Mouse (Mus musculus) fat pad, adult 2 months (tissue): ENCODE data around the gene Twf2.

Experiments
- DNase-seq: peaks from one replicate; pipeline ENCODE4 v3.0.0-alpha.2; 2011; ENCODE audit warnings: low read depth, low spot score; ENCODE audit errors: extremely low read depth

The Twf2 gene

DNA sequence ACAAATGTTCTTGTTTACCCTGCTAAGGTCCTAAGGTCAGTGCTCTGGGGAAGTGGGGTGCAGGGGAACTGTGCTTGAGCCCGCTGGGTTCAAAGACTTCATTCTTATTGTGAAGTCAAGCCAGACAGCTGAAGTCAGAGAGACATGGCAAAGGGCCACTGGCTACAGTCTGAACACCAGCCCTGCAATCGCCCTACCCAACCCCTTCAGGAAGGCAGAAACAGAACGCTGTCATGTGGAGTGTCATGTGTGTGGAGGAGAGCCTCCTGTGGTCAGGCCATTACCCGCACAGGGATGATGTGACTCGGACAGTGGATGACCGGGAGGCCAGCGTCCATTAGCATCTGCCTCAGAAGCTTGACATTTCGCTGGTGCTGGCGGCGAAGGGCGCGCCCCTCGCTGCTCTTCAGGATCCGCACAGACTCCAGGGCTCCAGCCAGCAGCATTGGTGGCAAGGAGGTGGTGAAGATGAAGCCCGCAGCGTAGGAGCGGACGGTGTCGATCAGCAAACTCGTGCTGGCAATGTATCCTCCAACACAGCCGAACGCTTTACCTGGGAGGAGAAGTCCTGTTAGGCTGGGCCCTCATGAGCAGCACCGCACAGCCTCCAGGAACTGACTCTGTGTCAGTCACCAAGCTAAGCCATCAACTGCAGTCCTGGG is 33.4 kb downstream of the Twf2 start:
- no peak for DNase-seq

DNA sequence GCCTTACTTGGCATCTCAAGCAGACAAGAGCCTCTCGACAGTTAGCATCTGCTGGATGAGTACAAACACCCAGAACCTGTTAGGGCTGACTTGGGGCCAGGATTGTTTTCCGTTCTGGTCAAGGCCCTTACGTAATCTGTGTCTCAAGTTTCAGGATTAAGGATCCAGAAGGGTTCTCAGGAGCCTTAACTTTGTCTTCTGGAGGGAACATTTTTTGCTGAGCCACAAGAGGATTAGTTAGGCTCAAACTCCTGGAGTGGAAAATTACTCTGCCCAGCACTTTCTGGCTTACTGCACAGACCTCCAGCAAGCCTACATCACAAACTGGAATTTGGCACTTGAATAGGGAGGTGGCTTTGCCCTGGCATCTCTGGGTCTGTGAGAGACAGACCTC is 33.9 kb downstream of the Twf2 start:
- peak; percentile 56 for DNase-seq

DNA sequence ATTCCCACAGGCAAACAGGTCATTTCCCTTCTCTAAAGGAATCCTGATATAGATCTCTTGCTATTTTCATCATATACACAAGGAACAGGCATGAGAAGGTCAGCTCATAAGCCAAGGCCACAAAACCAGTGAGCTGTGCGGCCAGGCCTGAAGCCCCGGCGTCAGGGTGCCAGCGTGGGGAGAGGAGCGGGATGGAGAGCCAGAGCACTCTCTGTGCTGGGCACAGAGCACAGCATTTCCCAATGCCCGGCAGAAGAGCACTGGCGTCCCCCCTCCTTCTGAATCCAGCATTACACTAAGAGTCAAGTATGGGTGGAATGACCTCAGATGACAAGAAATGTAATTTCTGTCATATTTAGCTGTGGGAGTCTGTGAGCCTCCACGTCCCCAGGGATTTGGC is 34.5 kb downstream of the Twf2 start:
- no peak for DNase-seq

DNA sequence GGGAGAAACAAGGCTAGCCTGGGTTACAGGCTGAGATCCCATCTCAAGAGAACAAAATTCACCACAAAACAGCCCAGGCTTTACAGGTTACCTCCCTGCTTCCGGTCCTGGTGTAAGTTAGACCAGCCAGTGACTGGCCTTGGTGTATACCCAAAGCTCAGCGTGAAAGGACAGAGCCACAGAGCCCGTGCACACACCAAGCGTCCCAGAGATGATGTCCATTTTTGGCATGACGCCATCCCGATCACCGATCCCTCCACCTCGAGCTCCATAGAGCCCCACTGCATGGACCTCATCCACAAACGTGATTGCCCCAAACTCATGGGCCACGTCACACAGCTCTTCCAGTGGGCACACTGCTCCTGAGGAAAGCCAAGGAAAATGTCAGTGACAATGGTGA is 35.0 kb downstream of the Twf2 start:
- DNase-seq = no peak

DNA sequence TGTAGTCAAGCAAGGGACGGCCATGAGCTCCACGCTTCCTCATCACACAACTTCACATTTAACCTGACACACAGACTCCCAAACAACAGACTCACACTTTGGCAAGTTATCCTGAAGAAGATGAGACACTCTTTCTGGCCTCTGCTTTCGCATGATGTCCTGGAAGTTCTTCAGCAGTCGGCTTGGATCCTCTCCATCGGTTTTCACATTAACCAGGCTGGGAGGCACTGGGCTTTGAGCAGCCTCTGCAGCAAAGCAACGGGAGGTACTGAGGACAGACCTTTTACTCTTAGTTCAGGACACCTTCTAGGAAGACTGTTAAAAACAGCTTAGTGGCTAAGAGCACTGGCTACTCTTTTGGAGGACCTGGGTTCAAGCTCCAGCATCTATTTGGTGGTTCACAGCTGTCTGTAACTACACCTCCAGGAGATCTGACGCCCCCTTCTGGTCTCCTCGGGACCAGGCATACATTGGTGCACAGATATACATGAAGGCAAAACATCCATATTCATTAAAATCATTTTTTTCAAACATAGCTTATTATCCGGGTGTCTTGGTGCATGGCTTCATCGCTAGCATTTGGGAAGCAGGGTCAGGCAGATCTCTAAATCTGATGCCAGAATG is 38.7 kb downstream of the Twf2 start:
- no peak for DNase-seq

DNA sequence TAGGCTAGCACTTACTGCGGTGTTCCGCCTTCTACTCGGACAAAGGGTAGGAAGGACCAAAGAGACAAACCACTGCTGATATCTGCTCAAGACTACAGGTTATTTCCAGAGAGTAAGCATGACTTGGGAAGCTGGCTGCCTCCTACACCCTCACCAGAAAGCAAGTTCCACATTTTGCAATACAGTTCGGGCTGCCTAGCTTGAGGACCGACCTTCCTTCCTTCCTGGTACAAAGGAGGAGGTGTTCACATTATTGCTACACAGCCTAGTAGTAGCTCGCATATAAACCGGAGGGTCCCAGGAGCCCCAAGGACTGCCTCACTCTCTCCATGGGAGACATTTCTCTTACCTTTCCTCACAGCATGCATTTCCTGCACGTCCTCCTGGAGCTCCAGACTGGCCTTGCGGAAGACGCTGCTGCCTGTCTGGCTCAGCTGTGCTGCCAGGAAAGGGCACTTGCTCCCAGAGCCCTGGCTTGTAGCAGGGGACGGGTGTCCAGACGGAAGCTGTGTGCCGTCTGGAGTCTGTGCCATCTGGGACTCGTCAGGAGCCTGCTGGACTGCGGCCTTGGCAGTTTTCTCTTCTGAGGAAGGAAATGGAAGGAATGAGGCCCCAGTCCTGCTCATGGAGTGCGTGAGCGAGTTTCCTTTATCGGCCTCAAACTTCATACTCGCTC is 40.0 kb downstream of the Twf2 start:
- DNase-seq = no peak

DNA sequence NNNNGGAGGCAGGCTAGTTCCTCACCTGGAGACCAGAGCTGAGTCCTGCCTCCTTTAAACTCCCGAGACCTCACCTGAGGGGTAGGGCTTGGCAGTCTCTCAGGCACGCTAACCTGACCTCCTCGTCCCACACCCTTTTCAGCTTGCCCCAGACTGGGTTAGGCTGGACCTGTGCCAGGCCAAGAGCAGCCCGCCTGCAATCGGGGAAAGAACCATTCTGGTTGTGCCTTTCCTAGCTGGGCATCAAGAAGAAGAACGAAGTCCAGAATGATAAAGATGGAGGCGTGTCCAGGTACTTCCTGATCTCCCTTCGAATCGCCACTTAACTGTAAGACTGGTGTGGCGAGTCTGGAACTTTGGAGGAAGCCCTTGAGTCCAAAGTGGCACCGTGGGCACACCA is 46.6 kb downstream of the Twf2 start:
- DNase-seq = no peak

DNA sequence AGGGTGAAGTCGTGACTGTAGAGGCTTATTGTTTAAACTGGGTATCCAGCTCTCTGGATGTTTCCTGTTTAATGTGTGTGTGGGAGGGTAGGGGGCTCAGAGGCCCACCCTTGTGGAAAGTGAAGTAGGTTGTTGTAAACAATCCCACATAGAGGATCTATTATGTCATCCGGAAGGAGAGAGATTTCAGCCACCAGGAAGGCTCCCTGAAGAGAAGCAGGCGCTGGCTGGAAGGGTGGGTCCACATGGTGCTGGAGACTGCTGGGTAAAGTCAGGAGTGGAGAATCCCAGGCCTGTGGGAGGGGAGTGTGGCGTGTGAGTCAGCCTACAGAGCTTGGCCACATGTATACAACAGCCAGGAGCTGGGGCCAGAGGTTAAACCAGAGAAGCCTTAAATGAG is 47.3 kb downstream of the Twf2 start:
- no peak for DNase-seq

DNA sequence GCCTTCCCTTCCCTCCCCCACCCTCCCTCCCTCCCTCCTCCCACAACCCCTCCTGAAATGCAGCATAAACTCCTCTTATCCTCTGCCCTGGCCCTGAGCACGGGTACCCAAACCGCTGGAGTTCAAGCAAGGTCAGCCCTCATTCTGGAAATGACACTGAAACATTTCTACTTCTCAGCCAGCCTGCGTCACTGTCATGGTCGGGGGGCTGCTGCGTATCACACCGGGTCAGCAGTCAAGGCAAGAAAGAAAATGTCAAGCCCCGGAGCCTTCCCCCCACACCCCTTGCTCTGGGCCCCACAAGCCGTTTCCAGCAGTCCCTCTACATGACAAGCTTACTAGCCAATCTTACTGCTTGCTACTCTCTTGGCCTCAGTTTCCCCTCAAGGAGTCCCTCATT is 48.2 kb downstream of the Twf2 start:
- DNase-seq = no peak

DNA sequence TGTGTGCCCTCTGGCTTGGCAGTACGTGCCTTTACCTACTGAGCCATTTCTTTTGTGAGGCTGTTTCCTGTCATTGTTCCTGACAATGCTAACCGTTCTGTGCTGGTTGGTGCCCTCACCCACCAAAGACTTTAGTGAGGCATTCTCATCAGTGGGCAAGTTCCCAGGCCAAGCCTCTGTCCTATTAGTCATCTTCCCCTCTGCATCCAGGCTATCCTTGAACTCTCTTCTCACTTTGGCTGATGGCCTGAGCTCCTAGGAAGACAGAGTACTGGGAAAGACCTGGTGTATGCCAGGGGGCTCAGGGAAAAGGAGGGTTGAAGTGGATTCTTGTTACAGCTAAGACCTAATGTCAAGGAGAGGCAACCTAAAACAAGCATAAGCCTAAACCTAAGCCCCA is 51.1 kb downstream of the Twf2 start:
- no peak for DNase-seq

DNA sequence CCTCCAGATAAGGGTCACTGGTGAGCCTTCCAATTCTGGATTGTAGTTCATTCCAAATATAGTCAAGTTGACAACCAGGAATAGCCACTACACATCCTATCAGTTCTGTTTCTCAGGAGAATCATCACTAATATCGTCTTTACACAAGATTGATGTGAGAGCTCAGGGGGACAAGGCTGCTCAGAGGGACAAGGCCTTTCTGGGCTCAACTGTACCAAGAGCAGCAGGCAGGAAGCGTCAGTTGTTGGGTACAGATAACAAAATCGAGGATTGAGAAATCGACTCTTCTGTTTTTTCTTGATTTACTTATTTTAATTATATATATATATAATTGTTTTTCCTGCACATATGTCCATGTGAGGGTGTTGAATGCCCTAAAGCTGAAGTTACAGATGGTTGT is 55.5 kb downstream of the Twf2 start:
- DNase-seq = no peak

DNA sequence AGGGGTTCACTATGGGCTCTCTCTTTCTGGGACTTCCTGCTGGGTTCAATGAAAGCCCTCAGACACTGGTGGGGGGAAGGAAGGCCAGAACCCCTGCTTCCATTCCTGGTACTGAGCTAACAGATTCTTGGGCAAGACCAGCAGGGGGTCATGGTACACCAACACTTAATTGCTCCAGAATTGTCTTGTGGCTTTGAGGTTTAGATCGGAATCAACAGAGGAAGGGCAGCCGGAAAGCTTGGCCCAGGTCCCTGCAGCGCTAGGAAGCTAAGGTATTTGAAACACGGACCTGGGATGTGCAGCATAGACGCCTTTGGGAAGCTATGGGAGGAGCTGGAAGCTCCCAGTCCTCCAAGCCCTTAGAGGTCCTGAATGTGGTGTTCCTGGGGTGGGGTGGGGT is 56.1 kb downstream of the Twf2 start:
- no peak for DNase-seq

DNA sequence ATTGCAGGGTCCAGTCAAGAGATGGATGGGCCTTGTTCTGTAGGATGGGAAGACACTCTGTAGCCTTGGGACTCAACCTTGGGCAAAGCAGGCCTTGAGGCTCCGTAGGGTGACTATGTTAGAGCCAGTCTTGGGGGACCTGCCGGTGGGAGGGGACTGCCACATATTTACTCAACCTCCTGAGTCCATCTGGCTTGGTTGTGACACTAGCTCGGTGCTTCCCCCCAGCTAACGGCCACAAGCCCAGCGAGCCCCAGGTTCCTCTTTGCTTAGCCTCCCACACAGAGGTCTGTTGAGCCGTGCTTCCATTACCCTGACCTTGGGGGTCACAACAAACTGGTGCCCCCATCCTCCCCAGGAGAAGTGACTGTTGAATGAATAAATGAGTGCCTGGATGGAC is 58.1 kb downstream of the Twf2 start:
- no peak for DNase-seq

DNA sequence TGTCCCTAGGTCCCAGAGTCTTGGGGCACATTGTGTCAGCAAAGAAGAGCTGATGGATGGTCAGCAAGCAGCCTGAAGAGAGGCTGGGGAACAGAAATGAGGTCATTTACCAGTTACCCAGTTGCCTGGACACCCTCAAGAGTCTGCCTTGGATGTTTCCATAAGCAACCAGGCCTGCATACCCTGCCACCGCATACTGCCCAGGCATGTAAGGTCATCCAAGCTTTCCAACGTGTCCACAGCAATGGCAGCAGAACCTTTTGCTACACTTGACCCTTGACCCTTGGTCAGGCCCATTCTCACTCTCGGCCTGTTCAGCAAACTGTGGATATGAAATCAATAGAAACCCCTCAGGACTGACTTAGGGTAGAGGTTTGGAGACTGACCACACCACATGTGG is 58.6 kb downstream of the Twf2 start:
- no peak for DNase-seq

DNA sequence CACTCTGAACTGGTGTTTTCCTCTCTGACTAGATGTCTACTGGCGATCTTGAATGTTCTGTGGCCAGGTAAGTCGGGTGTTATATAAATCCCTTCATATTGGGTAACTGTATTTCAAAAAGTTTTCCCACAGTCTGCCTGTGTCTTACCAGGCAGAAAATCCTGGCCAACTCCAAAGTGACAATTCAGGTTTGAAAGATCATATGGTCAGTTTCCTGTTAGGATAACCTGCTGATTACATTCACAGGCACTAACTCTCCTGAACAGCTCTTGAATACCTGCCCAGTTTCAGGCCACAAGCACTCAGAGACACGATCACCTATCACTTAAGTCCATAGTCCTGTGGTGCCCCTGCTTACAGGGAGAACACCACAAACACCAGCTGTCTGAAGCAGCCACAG is 59.2 kb downstream of the Twf2 start:
- peak; percentile 69 for DNase-seq

DNA sequence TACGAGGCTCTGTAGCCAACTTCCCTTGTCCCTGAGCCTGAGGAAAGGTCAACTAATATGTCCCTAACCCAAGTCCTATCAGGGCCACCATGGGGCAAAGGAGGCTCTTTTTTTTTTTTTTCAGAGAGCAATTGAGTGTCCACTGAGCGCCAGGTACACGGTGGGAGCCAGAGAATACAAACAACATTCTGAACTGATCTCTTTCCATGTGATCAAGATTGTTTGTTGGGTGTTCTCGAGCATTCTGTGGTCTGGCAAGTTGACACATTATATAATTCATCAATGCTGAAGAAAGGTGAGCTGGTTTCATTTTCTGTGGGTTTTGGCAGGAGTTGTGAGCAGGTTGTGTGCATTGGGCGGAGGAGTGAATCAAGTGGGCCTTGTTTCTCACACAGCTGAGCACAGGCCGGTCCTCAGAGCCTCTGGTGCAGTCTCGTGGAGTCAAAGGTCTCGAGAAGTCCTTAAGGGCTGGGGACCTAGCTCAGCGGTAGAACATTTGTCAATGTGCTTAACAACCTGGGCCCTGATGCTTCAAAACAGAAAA is 60.5 kb downstream of the Twf2 start:
- no peak for DNase-seq
